19 mouse cellular contexts compared by ENCODE assay signal in genomic region chr6:143980131-143980530, GRCm38 (mm10).
DNase-seq lines count a peak whose midpoint lies in the region; ATAC-seq lines count a peak whose summit lies in the region.
"Had no signal": no experiment of that assay in that cellular context is flagged by ENCODE, and none has a peak within 500 bp of the region (broad histone marks: within the 10 kb centered on the region; RNA-seq: fewer than 3 reads in every experiment).

No protein-coding gene starts in this region.

- H3K9ac ChIP-seq in forebrain, embryonic 15.5 days (replicated peaks), result no peak overlapping the region
- H3K9ac ChIP-seq in forebrain, embryonic 11.5 days (ENCODE audit: low read length), result no peak overlapping the region
- no peak overlapping the region for H3K9ac ChIP-seq in heart, embryonic 11.5 days (ENCODE audit: low read depth, low read length)
- H3K9ac ChIP-seq in limb, embryonic 13.5 days, result no peak overlapping the region
- H3K9ac ChIP-seq: embryonic facial prominence, embryonic 12.5 days; forebrain, embryonic 13.5 days; heart, embryonic 15.5 days; hindbrain, embryonic 13.5 days had no signal

- H3K27me3 ChIP-seq in forebrain, embryonic 15.5 days, result no peaks in the 10 kb centered on the region
- H3K27me3 ChIP-seq in forebrain, embryonic 11.5 days (ENCODE audit: control insufficient read depth, insufficient read depth, low read length), result no peaks in the 10 kb centered on the region
- H3K27me3 ChIP-seq in heart, embryonic 11.5 days (ENCODE audit: control insufficient read depth, insufficient read depth, low read length), result no peaks in the 10 kb centered on the region
- H3K27me3 ChIP-seq in limb, embryonic 13.5 days, result no peaks in the 10 kb centered on the region
- no peaks in the 10 kb centered on the region for H3K27me3 ChIP-seq in limb, embryonic 10.5 days (ENCODE audit: low read depth, poor library complexity, severe bottlenecking)
- H3K27me3 ChIP-seq: embryonic facial prominence, embryonic 12.5 days; forebrain, embryonic 13.5 days; heart, embryonic 15.5 days; hindbrain, embryonic 13.5 days had no signal

- H3K27ac ChIP-seq in forebrain, embryonic 15.5 days (replicated peaks), result peak overlapping the region; percentile 51; the same call in 1 of the 2 replicates
- H3K27ac ChIP-seq in forebrain, embryonic 11.5 days (ENCODE audit: low read depth, low read length), result no peak overlapping the region
- H3K27ac ChIP-seq in heart, embryonic 11.5 days (ENCODE audit: low read depth, low read length), result no peak overlapping the region
- 0 out of 2 replicates have a peak overlapping the region, but pooled peaks have one; percentile 15 for H3K27ac ChIP-seq in limb, embryonic 13.5 days
- H3K27ac ChIP-seq in limb, embryonic 10.5 days, result no peak overlapping the region
- H3K27ac ChIP-seq: embryonic facial prominence, embryonic 12.5 days; forebrain, embryonic 13.5 days; heart, embryonic 10.5 days; heart, embryonic 15.5 days; hindbrain, embryonic 13.5 days; hindbrain, postnatal 0 days had no signal

- no peak for DNase-seq in forebrain, embryonic 11.5 days (ENCODE audit: low spot score)
- peak; percentile 54 for DNase-seq in heart, adult 11 months
- DNase-seq in limb, embryonic 10.5 days (ENCODE audit: low spot score), result no peak
- no peak for DNase-seq in urinary bladder, postnatal 25 days (ENCODE audit: low spot score)
- DNase-seq: adrenal gland, postnatal 10 days; cerebellum, adult 18-20 months; cerebellum, postnatal 14 days; gastrocnemius, postnatal 36 days; heart, adult 18-20 months; heart, postnatal 14 days had no signal

- no peak for ATAC-seq in forebrain, embryonic 15.5 days (replicated peaks)
- ATAC-seq in forebrain, embryonic 11.5 days (replicated peaks; ENCODE audit: low FRiP score), result no peak
- ATAC-seq in heart, embryonic 11.5 days (replicated peaks; ENCODE audit: insufficient number of reproducible peaks, low FRiP score, low TSS enrichment), result no peak
- no peak for ATAC-seq in limb, embryonic 13.5 days (ENCODE audit: low FRiP score, low read depth)
- ATAC-seq: forebrain, embryonic 13.5 days; hindbrain, postnatal 0 days had no signal

- H3K4me2 ChIP-seq in forebrain, embryonic 15.5 days (replicated peaks), result no peak overlapping the region
- no peak overlapping the region for H3K4me2 ChIP-seq in forebrain, embryonic 11.5 days (ENCODE audit: low read depth, low read length, severe bottlenecking)
- H3K4me2 ChIP-seq in heart, embryonic 11.5 days, result no peak overlapping the region
- no peak overlapping the region for H3K4me2 ChIP-seq in limb, embryonic 13.5 days (replicated peaks)
- H3K4me2 ChIP-seq: embryonic facial prominence, embryonic 12.5 days; forebrain, embryonic 13.5 days; heart, embryonic 15.5 days; hindbrain, embryonic 13.5 days had no signal

- peaks cover 21% of the 10 kb centered on the region for H3K4me1 ChIP-seq in forebrain, embryonic 15.5 days
- no peaks in the 10 kb centered on the region for H3K4me1 ChIP-seq in forebrain, embryonic 11.5 days (replicated peaks; ENCODE audit: control insufficient read depth, insufficient read depth, low read length)
- no peaks in the 10 kb centered on the region for H3K4me1 ChIP-seq in heart, embryonic 11.5 days (ENCODE audit: control insufficient read depth, insufficient read depth, low read length)
- peaks cover 4% of the 10 kb centered on the region for H3K4me1 ChIP-seq in limb, embryonic 13.5 days
- peaks cover 4% of the 10 kb centered on the region; the same call in 1 of the 2 replicates for H3K4me1 ChIP-seq in limb, embryonic 10.5 days
- H3K4me1 ChIP-seq: embryonic facial prominence, embryonic 12.5 days; forebrain, embryonic 13.5 days; heart, embryonic 10.5 days; heart, embryonic 15.5 days; hindbrain, embryonic 13.5 days had no signal

- WGBS in forebrain, embryonic 15.5 days, result 70% methylated on average over 8 of the region's 8 CpGs
- WGBS in forebrain, embryonic 11.5 days, result 95% methylated on average over 8 of the region's 8 CpGs
- 86% methylated on average over 8 of the region's 8 CpGs for WGBS in heart, embryonic 11.5 days (ENCODE audit: insufficient replicate concordance)
- WGBS in limb, embryonic 13.5 days, result 92% methylated on average over 8 of the region's 8 CpGs
- WGBS in limb, embryonic 10.5 days, result 93% methylated on average over 8 of the region's 8 CpGs

- no peaks in the 10 kb centered on the region for H3K36me3 ChIP-seq in forebrain, embryonic 15.5 days
- H3K36me3 ChIP-seq in forebrain, embryonic 11.5 days (ENCODE audit: control insufficient read depth, insufficient read depth, low read length), result no peaks in the 10 kb centered on the region
- H3K36me3 ChIP-seq in heart, embryonic 11.5 days (ENCODE audit: control insufficient read depth, insufficient read depth, low read length), result no peaks in the 10 kb centered on the region
- no peaks in the 10 kb centered on the region for H3K36me3 ChIP-seq in limb, embryonic 13.5 days
- no peaks in the 10 kb centered on the region for H3K36me3 ChIP-seq in limb, embryonic 10.5 days
- H3K36me3 ChIP-seq: embryonic facial prominence, embryonic 12.5 days; heart, embryonic 10.5 days; heart, embryonic 15.5 days; hindbrain, embryonic 13.5 days had no signal

- no peak overlapping the region for H3K4me3 ChIP-seq in forebrain, embryonic 15.5 days
- no peak overlapping the region for H3K4me3 ChIP-seq in forebrain, embryonic 11.5 days (ENCODE audit: low read depth, low read length)
- H3K4me3 ChIP-seq in heart, embryonic 11.5 days (ENCODE audit: low read depth, low read length), result no peak overlapping the region
- no peak overlapping the region for H3K4me3 ChIP-seq in limb, embryonic 13.5 days
- no peak overlapping the region for H3K4me3 ChIP-seq in limb, embryonic 10.5 days
- H3K4me3 ChIP-seq: embryonic facial prominence, embryonic 12.5 days; forebrain, embryonic 13.5 days; heart, embryonic 10.5 days; heart, embryonic 15.5 days; hindbrain, embryonic 13.5 days had no signal

- H3K9me3 ChIP-seq in forebrain, embryonic 15.5 days, result no peaks in the 10 kb centered on the region
- H3K9me3 ChIP-seq in forebrain, embryonic 11.5 days (ENCODE audit: control insufficient read depth, low read length), result no peaks in the 10 kb centered on the region
- no peaks in the 10 kb centered on the region for H3K9me3 ChIP-seq in heart, embryonic 11.5 days (replicated peaks; ENCODE audit: control insufficient read depth, low read length)
- H3K9me3 ChIP-seq in limb, embryonic 13.5 days, result no peaks in the 10 kb centered on the region
- no peaks in the 10 kb centered on the region for H3K9me3 ChIP-seq in limb, embryonic 10.5 days (replicated peaks)
- H3K9me3 ChIP-seq: embryonic facial prominence, embryonic 12.5 days; forebrain, embryonic 13.5 days; heart, embryonic 10.5 days; heart, embryonic 15.5 days; hindbrain, embryonic 13.5 days had no signal

Comparison
In these comparisons a context has a peak if more than half of its experiments do, and no peak if none do; other contexts are left out.
1. H3K27ac ChIP-seq: peak in forebrain, embryonic 15.5 days (single experiment) and limb, embryonic 13.5 days (single experiment); none in forebrain, embryonic 11.5 days (single experiment), heart, embryonic 11.5 days (single experiment) and limb, embryonic 10.5 days (single experiment).